Mouse (Mus musculus): Measurements from ENCODE around the gene Gpnmb.

GRCm38 (mm10) chr6:49013458-49013857, 22.9 kb upstream of the Gpnmb start:
- TF ChIP-seq CTCF (IDR thresholded peaks at IDR 0.05; ENCODE audit: borderline replicate concordance, extremely low read depth, insufficient read depth, insufficient read length), result no peak
- no peak for TF ChIP-seq POLR2A (IDR thresholded peaks at IDR 0.05; ENCODE audit: borderline replicate concordance, extremely low read depth, insufficient read depth, insufficient read length, poor library complexity, severe bottlenecking)
